Mouse (Mus musculus): Measurements from ENCODE around the gene Chrnd. TPM values are rescaled to one million over a fixed set of nuclear protein-coding genes. Genes with fewer than 3 reads are reported as not detected.
A peak's percentile ranks its signal among the peaks of the same experiment; 100 is the strongest.

Gene Chrnd
- polyA plus RNA-seq, 1 experiment from 2014 or later = not detected

GRCm38 (mm10) chr1:87180896-87181295 lies 9.5 kb upstream of the Chrnd start:
- Histone ChIP-seq H3K36me3 (ENCODE audit: control insufficient read depth, insufficient read depth) (no peaks in the 10 kb centered on the region), H3K27ac (ENCODE audit: low read depth, low read length) (no peak overlapping the region), H3K27me3 (replicated peaks; ENCODE audit: control insufficient read depth, insufficient read depth, low read length) (peaks cover 41% of the 10 kb centered on the region), H3K9me3 (ENCODE audit: control insufficient read depth) (no peaks in the 10 kb centered on the region), H3K9ac (ENCODE audit: low read depth, low read length) (no peak overlapping the region), H3K4me2 (replicated peaks; ENCODE audit: low read depth) (no peak overlapping the region), H3K4me3 (ENCODE audit: low read depth, low read length) (no peak overlapping the region), H3K4me1 (replicated peaks; ENCODE audit: control insufficient read depth, insufficient read depth, low read length) (no peaks in the 10 kb centered on the region)
- TF ChIP-seq CTCF (IDR thresholded peaks at IDR 0.05; ENCODE audit: low read depth) = no peak
- ATAC-seq = no peak
- WGBS = 43% methylated on average over 5 of the region's 5 CpGs

- no peak within 1 kb of the TSS for H3K27ac ChIP-seq (ENCODE audit: low read depth, low read length)
- no peak for TF ChIP-seq CTCF (IDR thresholded peaks at IDR 0.05; ENCODE audit: low read depth)
- 46% methylated on average over 9 of the region's 9 CpGs for WGBS
These were observed 7.4 kb upstream of the Chrnd start, which contains the start of gene Prss56 for GRCm38 (mm10) chr1:87183013-87183412. Prss56 (plus strand) TSS chr1:87183313.

GRCm38 (mm10) chr1:87183998-87184750 lies 6.2 kb upstream of the Chrnd start:
- H3K4me1 ChIP-seq (replicated peaks; ENCODE audit: control insufficient read depth, insufficient read depth, low read length) = no peaks in the 10 kb centered on the region; the same call in 1 of the 2 replicates
- 34% methylated on average over 15 of the region's 15 CpGs for WGBS
- no peak for ATAC-seq
- no peaks in the 10 kb centered on the region for H3K9me3 ChIP-seq (ENCODE audit: control insufficient read depth)
- H3K4me3 ChIP-seq (ENCODE audit: low read depth, low read length) = no peak overlapping the region
- no peak for TF ChIP-seq CTCF (IDR thresholded peaks at IDR 0.05; ENCODE audit: low read depth)
- H3K4me2 ChIP-seq (replicated peaks; ENCODE audit: low read depth) = no peak overlapping the region
- peaks cover 59% of the 10 kb centered on the region for H3K27me3 ChIP-seq (replicated peaks; ENCODE audit: control insufficient read depth, insufficient read depth, low read length)
- no peak overlapping the region for H3K27ac ChIP-seq (ENCODE audit: low read depth, low read length)
- no peaks in the 10 kb centered on the region for H3K36me3 ChIP-seq (ENCODE audit: control insufficient read depth, insufficient read depth)
- no peak overlapping the region for H3K9ac ChIP-seq (ENCODE audit: low read depth, low read length)

More at GRCm38 (mm10) chr1:87183013-87183412, 7.4 kb upstream of the Chrnd start, which contains the start of gene Prss56:
- Histone ChIP-seq H3K4me1 (replicated peaks; ENCODE audit: control insufficient read depth, insufficient read depth, low read length) (no peaks in the 10 kb centered on the region; the same call in 1 of the 2 replicates), H3K9me3 (ENCODE audit: control insufficient read depth) (no peaks in the 10 kb centered on the region), H3K36me3 (ENCODE audit: control insufficient read depth, insufficient read depth) (no peaks in the 10 kb centered on the region), H3K4me2 (replicated peaks; ENCODE audit: low read depth) (no peak within 1 kb of the TSS), H3K9ac (ENCODE audit: low read depth, low read length) (no peak within 1 kb of the TSS), H3K4me3 (ENCODE audit: low read depth, low read length) (no peak within 1 kb of the TSS), H3K27me3 (replicated peaks; ENCODE audit: control insufficient read depth, insufficient read depth, low read length) (peaks cover 60% of the 10 kb centered on the region)
- no peak for ATAC-seq

- peak; percentile 85 for TF ChIP-seq CTCF (IDR thresholded peaks at IDR 0.05; ENCODE audit: low read depth)
- no peaks in the 10 kb centered on the region for H3K9me3 ChIP-seq (ENCODE audit: control insufficient read depth)
- H3K27me3 ChIP-seq (replicated peaks; ENCODE audit: control insufficient read depth, insufficient read depth, low read length) = peaks cover 58% of the 10 kb centered on the region
- H3K4me3 ChIP-seq (ENCODE audit: low read depth, low read length) = no peak overlapping the region
- H3K9ac ChIP-seq (ENCODE audit: low read depth, low read length) = no peak overlapping the region
- H3K27ac ChIP-seq (ENCODE audit: low read depth, low read length) = no peak overlapping the region
- ATAC-seq = peak; percentile 53; the same call in 1 of the 2 replicates
- 8% methylated on average over 20 of the region's 20 CpGs for WGBS
- H3K36me3 ChIP-seq (ENCODE audit: control insufficient read depth, insufficient read depth) = no peaks in the 10 kb centered on the region
- H3K4me1 ChIP-seq (replicated peaks; ENCODE audit: control insufficient read depth, insufficient read depth, low read length) = no peaks in the 10 kb centered on the region; the same call in 1 of the 2 replicates
- H3K4me2 ChIP-seq (replicated peaks; ENCODE audit: low read depth) = no peak overlapping the region
These were observed 5.7 kb upstream of the Chrnd start for GRCm38 (mm10) chr1:87184751-87185139.

- H3K4me1 ChIP-seq (replicated peaks; ENCODE audit: control insufficient read depth, insufficient read depth, low read length) = no peaks in the 10 kb centered on the region; the same call in 1 of the 2 replicates
- H3K9ac ChIP-seq (ENCODE audit: low read depth, low read length) = no peak overlapping the region
- no peak overlapping the region for H3K4me3 ChIP-seq (ENCODE audit: low read depth, low read length)
- H3K4me2 ChIP-seq (replicated peaks; ENCODE audit: low read depth) = no peak overlapping the region
- 20% methylated on average over 13 of the region's 13 CpGs for WGBS
- H3K36me3 ChIP-seq (ENCODE audit: control insufficient read depth, insufficient read depth) = no peaks in the 10 kb centered on the region
- no peak for TF ChIP-seq CTCF (IDR thresholded peaks at IDR 0.05; ENCODE audit: low read depth)
- no peak overlapping the region for H3K27ac ChIP-seq (ENCODE audit: low read depth, low read length)
- peaks cover 55% of the 10 kb centered on the region for H3K27me3 ChIP-seq (replicated peaks; ENCODE audit: control insufficient read depth, insufficient read depth, low read length)
- ATAC-seq = no peak
- H3K9me3 ChIP-seq (ENCODE audit: control insufficient read depth) = no peaks in the 10 kb centered on the region
These were observed 4.9 kb upstream of the Chrnd start for GRCm38 (mm10) chr1:87185526-87185925.

GRCm38 (mm10) chr1:87186261-87187036 lies 4.0 kb upstream of the Chrnd start:
- Histone ChIP-seq H3K36me3 (ENCODE audit: control insufficient read depth, insufficient read depth) (no peaks in the 10 kb centered on the region), H3K4me3 (ENCODE audit: low read depth, low read length) (peak overlapping the region; percentile 51), H3K27ac (ENCODE audit: low read depth, low read length) (no peak overlapping the region), H3K4me2 (replicated peaks; ENCODE audit: low read depth) (peak overlapping the region; percentile 98), H3K27me3 (replicated peaks; ENCODE audit: control insufficient read depth, insufficient read depth, low read length) (peaks cover 55% of the 10 kb centered on the region), H3K9ac (ENCODE audit: low read depth, low read length) (0 out of 2 replicates have a peak overlapping the region, but pooled peaks have one; percentile 17), H3K9me3 (ENCODE audit: control insufficient read depth) (no peaks in the 10 kb centered on the region), H3K4me1 (replicated peaks; ENCODE audit: control insufficient read depth, insufficient read depth, low read length) (no peaks in the 10 kb centered on the region; the same call in 1 of the 2 replicates)
- no peak for TF ChIP-seq CTCF (IDR thresholded peaks at IDR 0.05; ENCODE audit: low read depth)
- WGBS = 3% methylated on average over 54 of the region's 54 CpGs
- ATAC-seq = 0 out of 2 replicates have a peak, but pooled peaks have one; percentile 16
